Mouse (Mus musculus) myocyte (in vitro differentiated cells): ENCODE results near the gene Mta3. TPM values are rescaled to one million over a fixed set of nuclear protein-coding genes. Genes with fewer than 3 reads are reported as not detected.

ENCODE experiments used
- H3K27me3 ChIP-seq: one replicate; pipeline ENCODE4 v1.6.1; 2011; ENCODE audit not compliant: control insufficient read depth, insufficient read depth, insufficient read length
- H3K36me3 ChIP-seq: one replicate; pipeline ENCODE4 v1.6.1; 2011; ENCODE audit not compliant: control insufficient read depth, insufficient read depth
- H3K4me2 ChIP-seq: one replicate; pipeline ENCODE4 v1.6.1; 2011; ENCODE audit warnings: low read depth, control low read depth
- H3K4me3 ChIP-seq: one replicate; pipeline ENCODE4 v1.5.1; 2011; ENCODE audit warnings: mild to moderate bottlenecking, control low read depth, moderate library complexity
- H3K79me2 ChIP-seq: one replicate; pipeline ENCODE4 v1.6.1; 2011; ENCODE audit not compliant: control insufficient read depth, insufficient read depth
- H3ac ChIP-seq: one replicate; pipeline ENCODE4 v1.6.1; 2011; ENCODE audit not compliant: control insufficient read depth, insufficient read length
- CEBPB ChIP-seq: IDR thresholded peaks from 2 replicates; pipeline ENCODE4 v1.6.1; 2011; ENCODE audit warnings: mild to moderate bottlenecking, moderate library complexity; ENCODE audit not compliant: poor library complexity, insufficient read depth, severe bottlenecking
- E2F4 ChIP-seq: IDR thresholded peaks from one replicate; pipeline ENCODE4 v1.6.1; 2011; ENCODE audit warnings: mild to moderate bottlenecking, control low read depth, moderate library complexity; ENCODE audit not compliant: insufficient read depth
- MAX ChIP-seq: IDR thresholded peaks from one replicate; pipeline ENCODE4 v1.6.1; 2011; ENCODE audit warnings: low read depth, mild to moderate bottlenecking, control low read depth
- MYOD1 ChIP-seq, 3 experiments: IDR thresholded peaks; one replicate each; pipeline ENCODE4 v1.6.1; 2011; ENCODE audit warnings: control low read depth in 2 of 3, low read depth in 2 of 3, mild to moderate bottlenecking in 2 of 3, moderate library complexity in 1 of 3; ENCODE audit not compliant: insufficient read length in 2 of 3, control insufficient read depth in 1 of 3
- MYOG ChIP-seq, 3 experiments: IDR thresholded peaks; one replicate each; pipeline ENCODE4 v1.6.1; 2011; ENCODE audit warnings: control low read depth in 2 of 3, low read depth in 2 of 3, mild to moderate bottlenecking in 2 of 3; ENCODE audit not compliant: insufficient read length in 2 of 3, control insufficient read depth in 1 of 3, insufficient read depth in 1 of 3
- POLR2A ChIP-seq: IDR thresholded peaks from one replicate; pipeline ENCODE4 v1.6.1; 2011; ENCODE audit warnings: low read depth, mild to moderate bottlenecking, control low read depth, moderate library complexity; ENCODE audit not compliant: insufficient read length
- POLR2AphosphoS2 ChIP-seq: IDR thresholded peaks from one replicate; pipeline ENCODE4 v1.6.1; 2011; ENCODE audit warnings: low read depth, control low read depth; ENCODE audit not compliant: insufficient read length
- REST ChIP-seq: IDR thresholded peaks from one replicate; pipeline ENCODE4 v1.6.1; 2011; ENCODE audit warnings: mild to moderate bottlenecking, control low read depth, moderate library complexity; ENCODE audit not compliant: insufficient read depth, insufficient read length
- SRF ChIP-seq: IDR thresholded peaks from one replicate; pipeline ENCODE4 v1.6.1; 2011; ENCODE audit warnings: low read depth; ENCODE audit not compliant: control insufficient read depth, insufficient read length
- TCF12 ChIP-seq: IDR thresholded peaks from one replicate; pipeline ENCODE4 v1.6.1; 2011; ENCODE audit warnings: mild to moderate bottlenecking, control low read depth; ENCODE audit not compliant: poor library complexity, insufficient read depth, severe bottlenecking
- TCF3 ChIP-seq: IDR thresholded peaks from one replicate; pipeline ENCODE4 v1.6.1; 2011; ENCODE audit warnings: low read depth, control low read depth; ENCODE audit not compliant: insufficient read length
- USF1 ChIP-seq: IDR thresholded peaks from one replicate; pipeline ENCODE4 v1.6.1; 2011; ENCODE audit warnings: low read depth, mild to moderate bottlenecking, control low read depth, moderate library complexity
- polyA plus RNA-seq: library from polyadenylated mRNA; unstranded; fragments of >200 nt; fragmentation: generic; extraction: Trizol; gene quantifications from one replicate; pipeline ENCODE4 v1.2.1, GENCODE M21; 2012; ENCODE audit warnings: missing spikeins

Gene Mta3
- polyA plus RNA-seq, 1 experiment = 30.6 TPM

- Histone ChIP-seq H3K4me2 (peak overlapping the region; percentile 97), H3K36me3 (no peaks in the 10 kb centered on the region), H3ac (peak overlapping the region; percentile 37), H3K4me3 (peak overlapping the region; percentile 58), H3K79me2 (no peaks in the 10 kb centered on the region), H3K27me3 (no peaks in the 10 kb centered on the region)
- TF ChIP-seq MAX = no peak
- no peak for TF ChIP-seq E2F4
- no peak for TF ChIP-seq POLR2A
- no peak for TF ChIP-seq CEBPB
- no peak for TF ChIP-seq POLR2AphosphoS2
- no peak for TF ChIP-seq MYOD1 (IDR thresholded peaks at IDR 0.05; ENCODE audit: control insufficient read depth in 1 of 3, insufficient read length in 2 of 3, low read depth in 2 of 3)
- TF ChIP-seq TCF3 = no peak
- no peak for TF ChIP-seq SRF
- TF ChIP-seq REST = no peak
- no peak for TF ChIP-seq TCF12
- no peak for TF ChIP-seq MYOG (IDR thresholded peaks at IDR 0.05; ENCODE audit: control insufficient read depth in 1 of 3, insufficient read depth in 1 of 3, insufficient read length in 2 of 3, low read depth in 2 of 3)
- no peak for TF ChIP-seq USF1
Observed at GRCm38 (mm10) chr17:83862134-83862881, 156.3 kb downstream of the Mta3 start.

- TF ChIP-seq MYOD1 (IDR thresholded peaks at IDR 0.05; ENCODE audit: control insufficient read depth in 1 of 3, insufficient read length in 2 of 3, low read depth in 2 of 3) (no peak), E2F4 (no peak), POLR2AphosphoS2 (no peak), MAX (no peak), SRF (no peak), TCF3 (no peak), POLR2A (no peak), TCF12 (no peak), REST (no peak), USF1 (no peak), CEBPB (no peak), MYOG (IDR thresholded peaks at IDR 0.05; ENCODE audit: control insufficient read depth in 1 of 3, insufficient read depth in 1 of 3, insufficient read length in 2 of 3, low read depth in 2 of 3) (no peak)
- H3ac ChIP-seq = no peak overlapping the region
- no peak overlapping the region for H3K4me3 ChIP-seq
- no peaks in the 10 kb centered on the region for H3K36me3 ChIP-seq
- no peaks in the 10 kb centered on the region for H3K27me3 ChIP-seq
- H3K4me2 ChIP-seq = no peak overlapping the region
- H3K79me2 ChIP-seq = no peaks in the 10 kb centered on the region
Observed at GRCm38 (mm10) chr17:83865366-83865765, 159.4 kb downstream of the Mta3 start.

- TF ChIP-seq MAX (no peak), REST (no peak)
- Histone ChIP-seq H3ac (no peak overlapping the region), H3K79me2 (no peaks in the 10 kb centered on the region), H3K27me3 (no peaks in the 10 kb centered on the region), H3K4me2 (no peak overlapping the region), H3K4me3 (no peak overlapping the region), H3K36me3 (no peaks in the 10 kb centered on the region)
Observed at GRCm38 (mm10) chr17:83866582-83866981, 160.6 kb downstream of the Mta3 start.

GRCm38 (mm10) chr17:83870385-83870784 is 164.4 kb downstream of the Mta3 start:
- H3K79me2 ChIP-seq = no peaks in the 10 kb centered on the region
- no peaks in the 10 kb centered on the region for H3K36me3 ChIP-seq
- no peak overlapping the region for H3K4me3 ChIP-seq
- no peak for TF ChIP-seq MYOG (IDR thresholded peaks at IDR 0.05; ENCODE audit: control insufficient read depth in 1 of 3, insufficient read depth in 1 of 3, insufficient read length in 2 of 3, low read depth in 2 of 3)
- TF ChIP-seq SRF = no peak
- no peak for TF ChIP-seq REST
- TF ChIP-seq E2F4 = no peak
- TF ChIP-seq POLR2AphosphoS2 = no peak
- no peak for TF ChIP-seq TCF12
- TF ChIP-seq USF1 = no peak
- no peak for TF ChIP-seq MYOD1 (IDR thresholded peaks at IDR 0.05; ENCODE audit: control insufficient read depth in 1 of 3, insufficient read length in 2 of 3, low read depth in 2 of 3)
- no peak for TF ChIP-seq POLR2A
- TF ChIP-seq MAX = no peak
- no peak for TF ChIP-seq CEBPB
- TF ChIP-seq TCF3 = no peak
- H3K27me3 ChIP-seq = no peaks in the 10 kb centered on the region
- H3K4me2 ChIP-seq = no peak overlapping the region
- no peak overlapping the region for H3ac ChIP-seq

Other genes with a start within 250 kb of the Mta3 start
- 298 TPM for gene Cox7a2l, start 188.8 kb upstream of the Mta3 start, polyA plus RNA-seq
- not detected for gene Kcng3, start 74.3 kb upstream of the Mta3 start, polyA plus RNA-seq
- gene Haao, start 141.8 kb downstream of the Mta3 start, polyA plus RNA-seq = not detected